Mouse (Mus musculus) forebrain, embryonic 14.5 days (tissue): Measurements from ENCODE around the gene Jazf1. TPM values are rescaled to one million over a fixed set of nuclear protein-coding genes. Genes with fewer than 3 reads are reported as not detected.

Experiments used
- ATAC-seq: fragments of 200-750 bp; cut with Nextera tagmentation; 2 replicates; pipeline ENCODE4 v1.8.0; 2017; ENCODE audit warnings: mild to moderate bottlenecking, moderate library complexity
- DNase-seq: peaks from one replicate; pipeline ENCODE4 v3.0.0-alpha.2; 2015; ENCODE audit warnings: low spot score
- H3K27ac ChIP-seq: fragments of 300-500 bp; sonication (generic); 2 replicates; pipeline ENCODE4 v1.5.1; 2014; ENCODE audit warnings: low read depth, mild to moderate bottlenecking, control low read depth, low read length, moderate library complexity
- H3K27me3 ChIP-seq: fragments of 300-500 bp; sonication (generic); replicated peaks from 2 replicates; pipeline ENCODE4 v1.6.1; 2014; ENCODE audit warnings: low read length, control low read depth, mixed read lengths; ENCODE audit not compliant: control insufficient read depth, insufficient read depth
- H3K36me3 ChIP-seq: fragments of 300-500 bp; sonication (generic); 2 replicates; pipeline ENCODE4 v1.6.1; 2014; ENCODE audit warnings: low read length, control low read depth; ENCODE audit not compliant: control insufficient read depth, insufficient read depth
- H3K4me1 ChIP-seq: fragments of 300-500 bp; sonication (generic); 2 replicates; pipeline ENCODE4 v1.6.1; 2014; ENCODE audit warnings: antibody characterized with exemption, low read length, control low read depth; ENCODE audit not compliant: control insufficient read depth, insufficient read depth
- H3K4me2 ChIP-seq: fragments of 300-500 bp; sonication (generic); 2 replicates; pipeline ENCODE4 v1.6.1; 2014; ENCODE audit warnings: mild to moderate bottlenecking, control low read depth, low read length
- H3K4me3 ChIP-seq: fragments of 300-500 bp; sonication (generic); 2 replicates; pipeline ENCODE4 v1.5.1; 2014; ENCODE audit warnings: low read depth, low read length, control low read depth
- H3K9ac ChIP-seq: fragments of 300-500 bp; sonication (generic); 2 replicates; pipeline ENCODE4 v1.6.1; 2014; ENCODE audit warnings: mild to moderate bottlenecking, low read length, control low read depth, moderate library complexity
- H3K9me3 ChIP-seq: fragments of 300-500 bp; sonication (generic); replicated peaks from 2 replicates; pipeline ENCODE4 v1.6.1; 2016; ENCODE audit warnings: low read length, control low read depth, mixed read lengths; ENCODE audit not compliant: control insufficient read depth
- WGBS: fragments of 180-500 bp; shearing (Covaris S2); extraction: QIAGEN DNeasy Blood & Tissue Kit; methylation state at CpG from one replicate; pipeline ENCODE4 v1.1.7; 2014; 5-methylcytosine and 5-hydroxymethylcytosine counted together
- polyA plus RNA-seq: library from polyadenylated mRNA; unstranded; fragments of >200 nt; fragmentation: Nextera tagmentation; extraction: Ambion mirVana; gene quantifications from 2 replicates; pipeline ENCODE4 v1.2.1, GENCODE M21; 2014

Gene Jazf1
- polyA plus RNA-seq, 1 experiment from 2014 or later, result 22.0 TPM

DNA sequence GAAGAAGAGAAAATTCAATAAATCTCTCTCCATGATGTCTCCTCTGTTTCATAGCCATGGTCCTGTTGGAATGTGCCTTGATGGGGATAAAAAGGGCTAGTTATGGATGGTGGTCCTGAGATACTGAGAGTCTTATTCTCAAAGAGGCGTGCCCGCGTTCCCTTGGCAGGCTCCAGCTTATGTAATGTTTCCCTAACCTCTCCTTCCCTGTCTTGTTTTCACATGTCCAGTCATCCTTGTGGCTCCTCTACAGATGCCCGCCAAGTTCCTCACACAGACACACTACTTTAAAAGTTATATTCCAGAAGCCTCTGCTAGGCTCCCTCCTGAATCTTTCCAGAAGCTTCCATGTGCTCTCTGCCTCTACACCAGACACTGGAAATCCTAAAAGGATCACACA, 151.0 kb downstream of the Jazf1 start:
- ATAC-seq (no peak), DNase-seq (no peak)
- Histone ChIP-seq H3K27ac (no peak overlapping the region), H3K4me2 (no peak overlapping the region), H3K9me3 (no peaks in the 10 kb centered on the region), H3K4me1 (no peaks in the 10 kb centered on the region), H3K36me3 (no peaks in the 10 kb centered on the region), H3K4me3 (no peak overlapping the region), H3K27me3 (no peaks in the 10 kb centered on the region; the same call in 1 of the 2 replicates), H3K9ac (no peak overlapping the region)
- WGBS, result 95% methylated on average over 4 of the region's 4 CpGs

- H3K4me1 ChIP-seq, result no peaks in the 10 kb centered on the region
- H3K27ac ChIP-seq, result no peak overlapping the region
- H3K36me3 ChIP-seq, result no peaks in the 10 kb centered on the region
- no peaks in the 10 kb centered on the region; the same call in 1 of the 2 replicates for H3K27me3 ChIP-seq
- H3K9me3 ChIP-seq, result no peaks in the 10 kb centered on the region
- ATAC-seq (no peak), DNase-seq (no peak)
- no peak overlapping the region for H3K4me3 ChIP-seq
- H3K9ac ChIP-seq, result no peak overlapping the region
- WGBS, result 87% methylated on average over 3 of the region's 3 CpGs
- H3K4me2 ChIP-seq, result no peak overlapping the region
Observed at GRCm38 (mm10) chr6:52916836-52917376, 151.5 kb downstream of the Jazf1 start.

GRCm38 (mm10) chr6:52914921-52915320, 153.5 kb downstream of the Jazf1 start:
- H3K4me1 ChIP-seq, result no peaks in the 10 kb centered on the region
- no peak overlapping the region for H3K4me2 ChIP-seq
- no peak for DNase-seq
- H3K9ac ChIP-seq, result no peak overlapping the region
- 78% methylated on average over 2 of the region's 2 CpGs for WGBS
- no peak for ATAC-seq
- no peaks in the 10 kb centered on the region for H3K36me3 ChIP-seq
- H3K27me3 ChIP-seq, result no peaks in the 10 kb centered on the region; the same call in 1 of the 2 replicates
- no peak overlapping the region for H3K4me3 ChIP-seq
- no peaks in the 10 kb centered on the region for H3K9me3 ChIP-seq
- no peak overlapping the region for H3K27ac ChIP-seq

- WGBS, result 79% methylated on average over 5 of the region's 5 CpGs
Observed at GRCm38 (mm10) chr6:52912143-52912918, 156.1 kb downstream of the Jazf1 start.

GRCm38 (mm10) chr6:52906801-52907200, 161.6 kb downstream of the Jazf1 start:
- Histone ChIP-seq H3K27me3 (no peaks in the 10 kb centered on the region), H3K27ac (no peak overlapping the region), H3K4me2 (no peak overlapping the region), H3K9me3 (no peaks in the 10 kb centered on the region), H3K4me3 (no peak overlapping the region), H3K36me3 (no peaks in the 10 kb centered on the region), H3K9ac (no peak overlapping the region), H3K4me1 (no peaks in the 10 kb centered on the region)
- no peak for DNase-seq
- ATAC-seq, result no peak
- WGBS, result 80% methylated on average over 5 of the region's 5 CpGs

More at GRCm38 (mm10) chr6:52912143-52912918, 156.1 kb downstream of the Jazf1 start:
- Histone ChIP-seq H3K27me3 (no peaks in the 10 kb centered on the region), H3K4me1 (no peaks in the 10 kb centered on the region), H3K9me3 (no peaks in the 10 kb centered on the region), H3K4me2 (no peak overlapping the region), H3K27ac (no peak overlapping the region), H3K36me3 (no peaks in the 10 kb centered on the region), H3K4me3 (no peak overlapping the region), H3K9ac (no peak overlapping the region)
- ATAC-seq, result no peak
- no peak for DNase-seq

DNA sequence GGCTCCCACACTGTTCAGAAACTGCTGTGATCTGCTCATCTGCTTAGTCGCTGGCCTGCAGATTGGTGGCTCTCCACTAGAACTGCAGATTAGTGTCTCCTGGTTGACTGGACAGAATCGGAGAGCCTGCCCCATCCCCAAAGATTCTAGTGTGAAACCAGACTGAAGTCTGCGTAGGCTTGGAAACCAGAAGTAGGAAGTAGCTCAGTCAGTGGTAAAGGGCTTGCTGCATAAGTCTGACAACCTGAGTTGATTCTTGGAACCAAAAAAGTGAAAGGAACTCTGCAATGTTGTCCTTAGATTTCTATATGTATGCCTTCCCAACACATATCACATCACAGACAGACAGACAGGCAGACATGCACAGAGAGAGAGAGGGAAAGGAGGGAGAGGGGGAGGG, 163.3 kb downstream of the Jazf1 start:
- Histone ChIP-seq H3K4me2 (no peak overlapping the region), H3K27ac (no peak overlapping the region), H3K9ac (no peak overlapping the region), H3K27me3 (no peaks in the 10 kb centered on the region), H3K4me1 (no peaks in the 10 kb centered on the region), H3K4me3 (no peak overlapping the region), H3K9me3 (no peaks in the 10 kb centered on the region), H3K36me3 (no peaks in the 10 kb centered on the region)
- no peak for DNase-seq
- no peak for ATAC-seq
- 83% methylated on average over 3 of the region's 3 CpGs for WGBS

DNA sequence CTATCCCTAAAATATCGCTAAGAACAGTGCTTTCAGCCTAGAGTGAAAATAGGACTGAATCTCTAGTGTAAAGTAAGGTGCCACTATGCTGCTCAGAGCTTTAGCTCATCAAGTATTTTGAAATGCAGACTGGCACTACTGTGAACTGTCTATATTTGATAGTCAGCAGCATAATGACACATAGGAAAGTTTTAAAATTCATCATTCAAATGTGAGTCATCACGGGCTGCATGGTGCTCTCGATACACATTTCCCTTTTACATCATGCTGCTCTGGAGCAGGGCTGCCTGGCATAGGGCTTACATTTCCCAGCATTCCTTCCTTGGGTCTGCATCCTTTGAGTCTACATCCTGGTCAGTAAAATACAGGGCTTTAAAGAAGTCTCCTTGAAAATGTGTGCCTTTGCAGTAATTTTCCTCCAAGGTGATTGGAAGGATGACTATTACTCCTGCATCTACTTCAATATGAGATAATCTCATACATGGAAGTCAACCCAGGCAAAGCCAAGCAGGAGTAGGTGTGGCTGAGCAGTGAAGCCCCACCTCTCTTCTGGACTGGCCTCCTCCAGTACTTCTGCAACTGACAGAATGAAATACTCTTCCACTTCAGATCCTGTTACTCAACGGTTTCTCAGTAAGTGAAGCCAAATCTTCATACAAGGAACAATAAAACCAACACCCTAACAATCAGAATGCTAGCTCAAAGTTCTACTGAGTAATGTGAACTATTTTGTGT, 165.0 kb downstream of the Jazf1 start:
- H3K27me3 ChIP-seq, result no peaks in the 10 kb centered on the region
- no peak overlapping the region for H3K27ac ChIP-seq
- H3K9me3 ChIP-seq, result no peaks in the 10 kb centered on the region
- DNase-seq (no peak), ATAC-seq (no peak)
- no peaks in the 10 kb centered on the region for H3K4me1 ChIP-seq
- H3K9ac ChIP-seq, result no peak overlapping the region
- no peak overlapping the region for H3K4me2 ChIP-seq
- H3K4me3 ChIP-seq, result no peak overlapping the region
- WGBS, result 85% methylated on average over 4 of the region's 4 CpGs
- H3K36me3 ChIP-seq, result no peaks in the 10 kb centered on the region

DNA sequence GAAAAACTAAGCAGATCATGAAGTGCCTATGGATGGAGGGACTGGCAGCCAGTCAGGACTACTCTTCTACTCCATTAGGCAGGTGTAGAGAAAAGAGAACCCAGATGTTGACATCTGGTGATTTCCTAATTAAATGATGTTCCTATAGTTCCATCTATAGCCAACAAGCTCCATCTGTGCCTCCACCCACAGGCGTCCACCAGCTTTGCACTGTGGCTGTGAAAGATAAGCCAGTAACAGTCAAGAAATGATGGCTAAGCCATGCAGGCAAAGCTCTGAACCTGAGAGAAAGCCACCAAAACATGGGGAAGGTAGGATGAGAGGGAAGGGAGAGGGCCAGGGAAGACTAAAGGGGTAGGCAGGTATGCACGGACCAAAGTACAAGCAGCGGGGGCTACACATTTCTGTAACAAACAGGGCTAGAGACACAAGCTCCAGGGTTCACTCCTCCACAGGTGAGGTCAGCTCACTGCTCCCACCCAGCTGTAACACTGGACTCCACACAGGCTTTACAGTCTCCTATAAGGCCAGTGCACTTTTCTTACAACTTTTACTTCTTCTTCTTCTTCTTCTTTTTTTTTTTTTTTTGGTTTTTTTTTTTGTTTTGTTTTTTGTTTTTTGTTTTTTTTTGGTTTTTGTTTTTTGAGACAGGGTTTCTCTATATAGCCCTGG, 168.7 kb downstream of the Jazf1 start:
- Histone ChIP-seq H3K27me3 (no peaks in the 10 kb centered on the region), H3K36me3 (no peaks in the 10 kb centered on the region), H3K9ac (no peak overlapping the region), H3K4me1 (peaks cover 8% of the 10 kb centered on the region), H3K9me3 (no peaks in the 10 kb centered on the region), H3K4me2 (no peak overlapping the region), H3K4me3 (no peak overlapping the region), H3K27ac (no peak overlapping the region)
- DNase-seq (no peak), ATAC-seq (no peak)
- WGBS, result 94% methylated on average over 3 of the region's 3 CpGs
